Mouse (Mus musculus): ENCODE results near the gene Gpnmb.

Gpnmb gene

DNA sequence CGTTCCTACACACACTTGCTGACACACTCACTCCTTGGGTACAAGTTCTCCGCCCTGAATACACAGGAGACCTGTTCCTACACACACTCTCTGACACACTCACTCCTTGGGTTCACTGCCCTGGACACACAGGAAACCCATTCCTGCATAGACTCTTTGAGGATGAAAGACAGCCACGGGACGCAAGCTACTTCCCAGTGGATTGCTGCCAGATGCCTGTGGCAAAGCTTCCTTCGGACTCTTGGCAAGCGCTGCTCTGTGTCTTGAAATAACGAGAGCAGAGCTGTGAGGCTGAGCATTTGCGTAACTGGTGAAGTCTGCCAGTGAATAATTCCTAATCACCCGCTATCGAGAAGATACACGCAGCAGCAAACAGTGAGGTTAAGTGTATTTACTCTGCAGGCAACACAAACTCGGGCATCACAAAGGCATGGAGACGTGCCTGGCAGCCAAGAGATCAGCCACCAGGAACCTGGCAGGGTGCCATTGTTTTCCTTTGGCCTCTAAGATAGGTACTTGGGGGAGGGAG, 60.7 kb downstream of the Gpnmb start:
- DNase-seq (ENCODE audit: low spot score in 2 of 2) = no peak

DNA sequence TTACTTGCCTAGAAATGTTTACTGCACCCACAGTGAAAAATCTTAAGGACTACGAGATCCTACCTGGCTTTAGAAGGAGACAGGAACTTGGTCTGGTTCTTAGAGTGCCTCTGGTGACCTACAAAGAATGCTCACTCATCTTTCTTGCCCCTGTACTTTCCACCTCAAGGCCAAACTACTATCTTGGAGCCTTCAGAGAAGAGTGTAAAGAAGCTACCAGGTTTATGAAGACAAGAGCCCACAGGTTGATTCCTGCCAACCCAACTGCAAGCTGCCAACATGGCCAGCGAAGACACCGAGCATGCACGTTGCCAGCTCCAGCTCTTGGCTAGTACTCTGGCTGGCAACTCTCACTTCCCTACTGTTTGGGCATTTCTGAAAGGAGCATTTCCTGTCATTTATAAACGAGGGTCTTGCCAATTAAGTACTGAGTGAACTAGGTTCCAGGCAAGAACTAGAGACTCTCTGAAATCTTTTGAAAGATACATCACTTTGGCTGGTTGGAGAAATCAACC, 61.3 kb downstream of the Gpnmb start:
- DNase-seq (ENCODE audit: low spot score in 2 of 2) = no peak

DNA sequence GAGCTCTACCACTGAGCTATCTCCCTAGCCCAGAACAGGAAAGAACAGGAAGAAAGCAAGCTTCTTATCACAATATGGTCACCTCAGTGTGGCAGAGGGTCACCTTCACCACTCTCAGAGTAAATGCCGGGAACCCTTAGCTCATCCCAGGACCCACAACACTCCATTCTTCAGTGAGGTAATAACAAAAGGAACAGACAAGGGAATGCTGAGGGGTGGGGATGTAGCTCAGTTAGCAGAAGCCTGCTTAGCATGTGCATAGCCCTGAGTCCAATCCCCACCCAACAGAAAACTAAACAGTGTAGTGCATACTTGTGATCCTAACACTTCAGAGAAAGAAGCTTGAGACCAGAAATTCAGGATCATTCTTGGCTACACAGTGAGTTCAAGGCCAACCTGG, 62.7 kb downstream of the Gpnmb start:
- DNase-seq (ENCODE audit: low spot score in 2 of 2) = no peak

DNA sequence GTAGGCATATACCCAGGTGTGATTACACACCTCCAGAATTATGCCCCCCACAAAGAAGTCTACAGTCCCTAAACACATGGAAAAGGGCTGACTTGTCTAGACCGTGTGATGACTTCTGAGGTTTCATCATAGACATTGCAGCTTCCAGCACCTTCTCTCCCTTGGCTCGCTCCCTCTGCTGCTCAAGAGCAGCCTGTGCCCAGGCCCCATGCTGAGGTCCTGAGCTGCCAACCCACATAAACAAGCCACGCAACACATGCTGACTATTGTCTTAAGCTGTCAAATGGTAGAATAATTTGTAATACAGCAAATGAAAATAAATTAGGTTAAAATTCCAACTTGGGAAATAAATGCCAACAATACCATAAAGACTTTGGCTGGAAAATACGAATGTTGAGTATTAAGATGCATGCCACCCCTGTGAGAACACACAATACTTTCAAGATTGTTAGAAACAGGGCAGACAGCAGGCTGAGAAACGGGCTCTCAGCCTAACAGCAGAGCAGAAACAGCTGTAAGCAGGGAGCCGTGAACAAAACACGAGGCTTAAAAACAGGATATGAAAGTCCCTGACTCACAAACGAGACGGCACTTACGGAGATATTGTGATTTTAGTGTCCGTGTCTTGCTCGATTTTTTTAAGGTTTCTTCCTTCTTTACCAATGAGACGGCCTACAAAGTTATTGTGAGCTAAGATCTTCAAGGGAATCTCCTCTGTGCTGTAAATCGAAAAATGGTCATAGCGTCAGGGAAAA, 70.6 kb downstream of the Gpnmb start:
- no peak for DNase-seq (ENCODE audit: low spot score in 2 of 2)

DNA sequence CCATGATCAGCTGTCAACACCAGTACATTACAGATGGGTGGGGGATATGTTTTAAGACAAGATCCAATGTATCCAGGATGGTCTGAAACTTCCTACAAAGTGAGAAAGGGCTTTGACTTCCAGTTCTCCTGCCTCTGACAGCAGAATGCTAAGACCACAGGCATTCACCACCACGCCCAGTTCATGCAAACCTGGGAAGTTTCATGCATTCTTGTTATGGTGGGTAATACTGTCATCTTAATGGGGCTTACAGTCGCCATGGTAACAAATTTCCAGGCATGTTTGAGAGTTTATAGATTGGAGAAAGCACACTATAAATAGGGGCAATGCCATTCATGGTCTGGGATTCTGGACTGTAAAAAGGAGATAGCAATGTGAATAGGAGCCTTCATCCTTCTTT, 72.8 kb downstream of the Gpnmb start:
- no peak for DNase-seq (ENCODE audit: low spot score in 2 of 2)

DNA sequence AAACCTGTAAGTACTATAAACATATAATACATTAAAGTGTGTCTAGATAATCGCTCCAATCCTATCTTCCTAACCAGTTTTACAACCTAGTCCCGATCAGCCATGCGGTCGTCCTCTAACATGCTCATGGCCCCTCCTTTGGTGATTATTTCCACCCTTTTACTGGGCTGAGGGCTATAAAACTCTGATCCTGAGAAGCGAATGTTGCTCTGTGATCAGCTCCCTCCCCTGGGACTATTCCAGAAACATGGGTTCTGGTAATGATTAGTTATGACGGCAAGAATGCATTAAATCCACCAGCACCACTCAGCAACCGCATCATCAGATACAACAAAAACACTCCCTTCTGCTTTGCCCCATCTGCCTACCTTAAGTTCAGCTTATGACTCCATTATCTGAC, 77.5 kb downstream of the Gpnmb start:
- no peak for DNase-seq (ENCODE audit: low spot score in 2 of 2)

DNA sequence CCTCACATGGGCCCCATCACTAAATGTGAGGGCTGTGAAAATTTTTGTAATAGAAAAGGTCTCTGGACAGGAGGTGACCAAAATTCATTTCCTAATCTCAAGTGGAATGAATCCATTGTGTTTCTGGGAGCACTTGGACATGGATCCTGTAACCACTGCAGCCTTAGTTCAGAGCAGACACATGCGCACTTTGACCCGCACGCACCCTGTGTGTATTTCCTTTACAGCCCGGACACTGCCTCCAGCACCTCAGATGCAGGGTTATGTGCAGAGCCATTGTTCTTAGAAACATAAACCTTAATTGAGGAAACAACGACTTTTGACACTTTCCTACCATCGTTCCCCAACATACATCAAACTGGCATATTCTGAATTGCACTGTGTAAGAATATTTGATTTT, 78.1 kb downstream of the Gpnmb start:
- DNase-seq (ENCODE audit: low spot score in 2 of 2) = no peak

DNA sequence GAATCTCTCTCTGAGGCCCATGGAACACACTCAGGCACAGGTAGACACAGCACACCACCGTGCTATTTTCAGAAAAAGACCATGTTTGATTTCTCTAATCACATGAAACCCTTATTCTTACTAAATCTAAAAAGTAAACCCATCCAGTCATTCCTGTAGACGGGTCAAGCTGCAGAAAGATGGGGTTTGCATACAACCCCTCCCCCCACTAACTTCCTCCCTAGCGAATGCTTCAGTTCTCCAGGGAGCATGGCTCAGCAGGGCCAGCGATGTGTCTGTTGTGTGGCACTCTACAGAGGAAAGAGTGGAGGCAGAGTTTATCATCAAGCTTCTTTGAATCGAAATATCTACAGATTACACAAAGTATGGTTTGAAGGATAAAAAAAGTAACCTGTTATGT, 79.2 kb downstream of the Gpnmb start:
- DNase-seq (ENCODE audit: low spot score in 2 of 2) = no peak

DNA sequence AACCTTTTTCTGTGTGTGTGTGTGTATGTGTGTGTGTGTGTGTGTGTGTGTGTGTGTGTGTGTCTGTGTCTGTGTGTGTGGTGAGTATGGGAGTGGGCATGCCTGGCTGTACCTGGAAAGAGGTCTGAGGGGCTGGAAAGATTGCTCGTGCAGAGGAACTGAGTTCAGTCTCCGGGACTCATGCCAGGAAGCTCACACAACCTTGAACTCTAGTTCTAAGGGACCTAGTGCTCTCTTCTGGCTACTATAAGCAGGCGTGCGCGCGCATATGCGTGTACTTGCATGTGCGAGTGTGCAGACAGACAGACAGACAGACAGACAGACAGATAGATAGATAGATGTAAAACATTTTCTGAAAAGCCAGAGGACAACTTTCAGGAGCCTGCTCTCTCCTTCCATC, 79.9 kb downstream of the Gpnmb start:
- no peak for DNase-seq (ENCODE audit: low spot score in 2 of 2)

DNA sequence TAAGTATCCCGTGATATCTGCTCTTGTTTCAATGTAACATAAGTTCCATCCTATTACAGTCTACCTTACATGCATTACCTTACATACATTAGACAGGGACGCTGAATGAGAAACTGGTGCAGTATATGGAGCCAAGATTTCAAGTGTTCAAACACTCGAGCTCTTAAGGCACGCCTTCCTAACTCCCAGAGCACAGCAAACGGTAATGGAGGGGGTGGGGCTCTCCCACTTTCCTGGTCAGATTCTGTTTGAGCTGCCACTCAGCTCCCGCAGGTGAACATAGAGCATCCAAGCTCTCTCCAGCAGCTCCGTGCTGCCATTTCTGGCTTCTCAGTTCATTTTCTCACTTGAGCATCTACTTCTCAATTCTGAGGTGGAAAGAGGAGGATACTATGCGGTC, 82.1 kb downstream of the Gpnmb start:
- DNase-seq (ENCODE audit: low spot score in 2 of 2) = no peak

DNA sequence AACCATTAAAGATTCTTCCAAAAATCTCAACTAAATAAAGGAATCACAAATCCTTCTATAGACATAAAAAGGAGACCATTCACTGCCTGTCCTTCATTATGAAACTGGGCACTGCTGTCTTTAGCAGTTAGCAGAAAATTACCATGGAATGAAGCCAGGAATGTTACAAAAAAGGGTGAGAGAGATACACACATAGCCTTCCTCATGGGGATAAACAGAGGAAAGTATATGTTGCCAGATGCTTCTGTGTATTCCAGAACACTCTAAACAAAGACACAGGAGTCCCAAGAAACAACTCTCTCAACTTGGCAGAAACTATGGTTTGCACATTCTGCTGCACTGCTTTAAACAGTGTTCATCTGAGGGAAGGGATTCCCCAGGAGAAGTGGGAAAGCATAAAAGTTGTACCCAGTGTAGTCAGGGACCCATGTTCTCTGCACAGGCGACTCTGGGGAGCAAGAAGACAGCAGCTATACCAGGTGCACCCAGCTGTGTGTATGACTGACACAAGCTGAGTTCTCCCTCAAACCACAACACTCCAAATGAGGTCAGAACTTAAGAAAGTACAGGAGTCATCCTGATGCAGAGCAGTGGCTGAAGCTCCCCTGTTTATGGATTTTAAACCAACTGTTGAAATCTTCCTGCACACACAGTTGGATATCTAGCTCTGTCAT, 83.3 kb downstream of the Gpnmb start:
- DNase-seq (ENCODE audit: low spot score in 2 of 2) = no peak

DNA sequence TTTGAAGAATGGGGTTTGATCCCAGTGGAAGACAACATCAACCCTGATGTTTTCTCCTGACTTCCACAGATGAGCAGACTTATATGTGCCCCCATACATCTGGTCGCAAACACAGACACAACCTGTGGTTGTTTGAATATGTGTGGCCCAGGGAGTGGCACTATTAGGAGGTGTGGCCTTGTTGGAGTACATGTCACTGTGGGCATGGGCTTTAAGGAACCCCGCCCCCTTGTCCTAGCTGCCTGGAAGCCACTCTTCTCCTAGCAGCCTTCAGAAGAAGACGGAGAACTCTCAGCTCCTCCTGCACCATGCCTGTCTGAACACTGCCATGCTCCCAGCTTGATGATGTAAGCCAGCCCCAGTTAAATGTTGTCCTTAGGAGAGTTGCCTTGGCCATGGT, 84.0 kb downstream of the Gpnmb start:
- no peak for DNase-seq (ENCODE audit: low spot score in 2 of 2)

All from natural killer cell, adult 2 months (primary cell).